Comparison of ENCODE assay signal across 26 mouse cellular contexts in genomic region chr5:30676800-30677199, GRCm38 (mm10). TPM values are rescaled to one million over a fixed set of nuclear protein-coding genes. Genes with fewer than 3 reads are reported as not detected.
"Had no signal": no experiment of that assay in that cellular context is flagged by ENCODE, and none has a peak within 500 bp of the region (broad histone marks: within the 10 kb centered on the region; RNA-seq: fewer than 3 reads in every experiment).

No protein-coding gene starts in this region.

- DNase-seq: gastrocnemius, postnatal 14 days; gastrocnemius, postnatal 36 days; heart, adult 18-20 months; heart, postnatal 36 days; kidney, adult 11 months; kidney, adult 2 months; kidney, adult 9 months; kidney, postnatal 14 days; kidney, postnatal 36 days; layer of hippocampus, adult 9-11 months; layer of hippocampus, postnatal 36 days; left cerebral cortex, postnatal 4 days had no signal

- ATAC-seq: hindbrain, postnatal 0 days; intestine, embryonic 16.5 days had no signal

- H3K4me3 ChIP-seq: heart, embryonic 10.5 days; heart, embryonic 13.5 days; heart, embryonic 15.5 days; hindbrain, embryonic 13.5 days; hindbrain, embryonic 15.5 days; kidney, embryonic 15.5 days; limb, embryonic 13.5 days; limb, embryonic 15.5 days had no signal

- H3K27ac ChIP-seq: heart, embryonic 10.5 days; heart, embryonic 13.5 days; heart, embryonic 15.5 days; hindbrain, embryonic 13.5 days; hindbrain, embryonic 15.5 days; hindbrain, postnatal 0 days; kidney, embryonic 15.5 days; kidney, postnatal 0 days; limb, embryonic 13.5 days; limb, embryonic 15.5 days; liver, embryonic 14.5 days had no signal

- H3K27me3 ChIP-seq: heart, embryonic 13.5 days; heart, embryonic 15.5 days; hindbrain, embryonic 13.5 days; hindbrain, embryonic 15.5 days; kidney, embryonic 15.5 days; limb, embryonic 13.5 days; limb, embryonic 15.5 days had no signal

- H3K4me1 ChIP-seq: heart, embryonic 10.5 days; heart, embryonic 13.5 days; heart, embryonic 15.5 days; hindbrain, embryonic 13.5 days; hindbrain, embryonic 15.5 days; kidney, embryonic 15.5 days; limb, embryonic 13.5 days; limb, embryonic 15.5 days had no signal

- H3K9ac ChIP-seq: heart, embryonic 15.5 days; hindbrain, embryonic 13.5 days; hindbrain, embryonic 15.5 days; kidney, embryonic 15.5 days; limb, embryonic 13.5 days; limb, embryonic 15.5 days; liver, embryonic 14.5 days had no signal

- H3K4me2 ChIP-seq: heart, embryonic 13.5 days; heart, embryonic 15.5 days; hindbrain, embryonic 13.5 days; hindbrain, embryonic 15.5 days; kidney, embryonic 15.5 days; limb, embryonic 13.5 days; limb, embryonic 15.5 days had no signal

- H3K9me3 ChIP-seq: heart, embryonic 10.5 days; heart, embryonic 13.5 days; heart, embryonic 15.5 days; hindbrain, embryonic 13.5 days; hindbrain, embryonic 15.5 days; kidney, embryonic 15.5 days; limb, embryonic 13.5 days; limb, embryonic 15.5 days had no signal

- H3K36me3 ChIP-seq: hindbrain, embryonic 15.5 days had no signal

RNA-seq across cellular contexts. Expression of gene Dpysl5, which starts 34.6 kb away (rescaled TPM):
- total RNA-seq: hematopoietic stem cell, adult 5-6 weeks; liver, adult 2 months had no signal
